Mouse (Mus musculus): ENCODE data around the gene Ccr6. TPM values are rescaled to one million over a fixed set of nuclear protein-coding genes. Genes with fewer than 3 reads are reported as not detected.

Gene Ccr6
- polyA plus RNA-seq, 1 experiment, result 3.6 TPM

DNA sequence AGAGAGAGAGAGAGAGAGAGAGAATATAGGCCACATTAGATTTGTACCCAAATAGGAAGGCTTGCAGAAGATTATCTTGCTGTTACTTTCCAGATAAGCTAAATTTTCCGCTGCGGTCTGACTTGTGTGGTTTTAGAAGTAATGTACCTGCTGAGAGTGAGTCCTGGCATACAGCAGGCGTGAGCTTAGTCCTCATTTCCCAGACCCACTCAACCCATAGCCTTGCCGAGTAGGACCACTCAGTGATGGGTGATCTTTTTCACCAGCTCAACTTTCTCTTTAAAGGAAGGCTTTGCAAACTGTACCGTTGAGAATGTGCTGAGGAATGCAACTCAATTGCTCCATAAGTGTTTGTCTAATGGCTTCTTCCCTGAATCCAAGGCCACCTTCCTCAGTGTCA lies 29.2 kb upstream of the Ccr6 start:
- 70% methylated on average over 5 of the region's 5 CpGs for WGBS
- no peak for TF ChIP-seq CTCF (IDR thresholded peaks at IDR 0.05; ENCODE audit: extremely low read depth, insufficient read length, insufficient replicate concordance, low read depth, low read length)
- TF ChIP-seq POLR2A (IDR thresholded peaks at IDR 0.05; ENCODE audit: low read depth, low read length), result no peak
- Histone ChIP-seq H3K36me3 (ENCODE audit: control insufficient read depth, insufficient read depth, low read length) (no peaks in the 10 kb centered on the region), H3K27ac (ENCODE audit: insufficient read depth, low read depth, low read length) (no peak overlapping the region), H3K4me3 (ENCODE audit: low read depth, low read length) (no peak overlapping the region), H3K27me3 (ENCODE audit: control insufficient read depth, insufficient read depth, low read length) (no peaks in the 10 kb centered on the region), H3K4me1 (ENCODE audit: control insufficient read depth, insufficient read depth, insufficient read length, low read length) (no peaks in the 10 kb centered on the region; the same call in 1 of the 2 replicates)

DNA sequence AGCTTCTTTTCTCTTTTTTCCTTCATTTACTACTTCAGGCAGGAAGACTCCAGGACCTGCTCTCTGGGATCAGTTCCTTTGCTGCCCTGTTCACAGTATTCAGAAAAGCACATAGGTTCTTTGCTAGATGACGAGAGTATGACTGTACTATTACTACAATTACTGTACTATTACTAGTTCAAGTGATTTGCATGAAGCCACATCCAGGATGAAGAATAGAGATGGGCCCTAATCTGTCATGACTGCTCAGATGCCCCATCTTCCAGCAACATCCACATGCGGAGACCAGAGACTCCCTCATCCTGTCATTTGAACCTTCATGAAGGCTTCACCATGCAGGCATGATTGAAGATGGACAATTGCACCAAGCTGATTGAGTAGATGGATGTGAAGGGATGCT lies 26.1 kb upstream of the Ccr6 start:
- no peak overlapping the region for H3K27ac ChIP-seq (ENCODE audit: insufficient read depth, low read depth, low read length)
- TF ChIP-seq POLR2A (IDR thresholded peaks at IDR 0.05; ENCODE audit: low read depth, low read length) (no peak), CTCF (IDR thresholded peaks at IDR 0.05; ENCODE audit: extremely low read depth, insufficient read length, insufficient replicate concordance, low read depth, low read length) (no peak)
- H3K27me3 ChIP-seq (ENCODE audit: control insufficient read depth, insufficient read depth, low read length), result no peaks in the 10 kb centered on the region
- no peaks in the 10 kb centered on the region for H3K36me3 ChIP-seq (ENCODE audit: control insufficient read depth, insufficient read depth, low read length)
- no peaks in the 10 kb centered on the region; the same call in 1 of the 2 replicates for H3K4me1 ChIP-seq (ENCODE audit: control insufficient read depth, insufficient read depth, insufficient read length, low read length)
- no peak overlapping the region for H3K4me3 ChIP-seq (ENCODE audit: low read depth, low read length)
- 89% methylated on average over 2 of the region's 2 CpGs for WGBS

GRCm38 (mm10) chr17:8210170-8210569 lies 25.7 kb upstream of the Ccr6 start:
- 36% methylated on average over 3 of the region's 3 CpGs for WGBS
- TF ChIP-seq CTCF (IDR thresholded peaks at IDR 0.05; ENCODE audit: extremely low read depth, insufficient read length, insufficient replicate concordance, low read depth, low read length) (no peak), POLR2A (IDR thresholded peaks at IDR 0.05; ENCODE audit: low read depth, low read length) (no peak)
- no peaks in the 10 kb centered on the region for H3K27me3 ChIP-seq (ENCODE audit: control insufficient read depth, insufficient read depth, low read length)
- H3K4me1 ChIP-seq (ENCODE audit: control insufficient read depth, insufficient read depth, insufficient read length, low read length), result no peaks in the 10 kb centered on the region; the same call in 1 of the 2 replicates
- H3K36me3 ChIP-seq (ENCODE audit: control insufficient read depth, insufficient read depth, low read length), result no peaks in the 10 kb centered on the region
- H3K27ac ChIP-seq (ENCODE audit: insufficient read depth, low read depth, low read length), result no peak overlapping the region
- H3K4me3 ChIP-seq (ENCODE audit: low read depth, low read length), result no peak overlapping the region

- Histone ChIP-seq H3K4me1 (ENCODE audit: control insufficient read depth, insufficient read depth, insufficient read length, low read length) (no peaks in the 10 kb centered on the region; the same call in 1 of the 2 replicates), H3K4me3 (ENCODE audit: low read depth, low read length) (no peak overlapping the region)
These were observed 25.2 kb upstream of the Ccr6 start for GRCm38 (mm10) chr17:8210675-8211074.

GRCm38 (mm10) chr17:8211399-8211798 lies 24.4 kb upstream of the Ccr6 start:
- WGBS, result 71% methylated on average over 6 of the region's 6 CpGs
- Histone ChIP-seq H3K4me1 (ENCODE audit: control insufficient read depth, insufficient read depth, insufficient read length, low read length) (no peaks in the 10 kb centered on the region; the same call in 1 of the 2 replicates), H3K36me3 (ENCODE audit: control insufficient read depth, insufficient read depth, low read length) (no peaks in the 10 kb centered on the region), H3K4me3 (ENCODE audit: low read depth, low read length) (no peak overlapping the region), H3K27me3 (ENCODE audit: control insufficient read depth, insufficient read depth, low read length) (no peaks in the 10 kb centered on the region), H3K27ac (ENCODE audit: insufficient read depth, low read depth, low read length) (no peak overlapping the region)
- TF ChIP-seq CTCF (IDR thresholded peaks at IDR 0.05; ENCODE audit: extremely low read depth, insufficient read length, insufficient replicate concordance, low read depth, low read length), result no peak
- TF ChIP-seq POLR2A (IDR thresholded peaks at IDR 0.05; ENCODE audit: low read depth, low read length), result no peak

More at GRCm38 (mm10) chr17:8210675-8211074, 25.2 kb upstream of the Ccr6 start:
- no peak for TF ChIP-seq CTCF (IDR thresholded peaks at IDR 0.05; ENCODE audit: extremely low read depth, insufficient read length, insufficient replicate concordance, low read depth, low read length)
- TF ChIP-seq POLR2A (IDR thresholded peaks at IDR 0.05; ENCODE audit: low read depth, low read length), result no peak
- H3K27ac ChIP-seq (ENCODE audit: insufficient read depth, low read depth, low read length), result no peak overlapping the region
- H3K27me3 ChIP-seq (ENCODE audit: control insufficient read depth, insufficient read depth, low read length), result no peaks in the 10 kb centered on the region
- H3K36me3 ChIP-seq (ENCODE audit: control insufficient read depth, insufficient read depth, low read length), result no peaks in the 10 kb centered on the region
- 70% methylated on average over 10 of the region's 10 CpGs for WGBS

DNA sequence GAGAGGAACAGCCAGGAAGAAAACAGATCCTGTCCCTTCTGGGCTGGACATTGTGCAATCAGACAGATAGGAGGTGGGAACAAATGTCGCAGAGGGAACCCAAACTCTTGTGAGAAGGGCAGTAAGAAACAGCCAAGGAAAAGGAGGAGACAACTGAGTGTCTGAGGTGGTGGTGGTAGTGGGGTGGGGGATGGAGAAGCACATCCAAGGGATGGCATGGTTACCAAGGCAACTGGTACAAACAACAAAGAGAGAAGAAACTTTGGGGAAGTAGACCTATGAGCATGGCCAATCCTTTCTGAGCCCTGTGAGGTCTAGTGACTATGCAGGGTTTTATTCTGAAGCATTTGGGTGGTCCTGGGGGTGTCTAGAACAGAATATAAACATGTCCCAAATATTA lies 21.5 kb upstream of the Ccr6 start:
- Histone ChIP-seq H3K36me3 (ENCODE audit: control insufficient read depth, insufficient read depth, low read length) (no peaks in the 10 kb centered on the region), H3K4me3 (ENCODE audit: low read depth, low read length) (no peak overlapping the region), H3K27ac (ENCODE audit: insufficient read depth, low read depth, low read length) (no peak overlapping the region), H3K4me1 (ENCODE audit: control insufficient read depth, insufficient read depth, insufficient read length, low read length) (no peaks in the 10 kb centered on the region; the same call in 1 of the 2 replicates), H3K27me3 (ENCODE audit: control insufficient read depth, insufficient read depth, low read length) (no peaks in the 10 kb centered on the region)
- WGBS, result 67% methylated on average over 1 of the region's 1 CpGs
- no peak for TF ChIP-seq CTCF (IDR thresholded peaks at IDR 0.05; ENCODE audit: extremely low read depth, insufficient read length, insufficient replicate concordance, low read depth, low read length)
- TF ChIP-seq POLR2A (IDR thresholded peaks at IDR 0.05; ENCODE audit: low read depth, low read length), result no peak

DNA sequence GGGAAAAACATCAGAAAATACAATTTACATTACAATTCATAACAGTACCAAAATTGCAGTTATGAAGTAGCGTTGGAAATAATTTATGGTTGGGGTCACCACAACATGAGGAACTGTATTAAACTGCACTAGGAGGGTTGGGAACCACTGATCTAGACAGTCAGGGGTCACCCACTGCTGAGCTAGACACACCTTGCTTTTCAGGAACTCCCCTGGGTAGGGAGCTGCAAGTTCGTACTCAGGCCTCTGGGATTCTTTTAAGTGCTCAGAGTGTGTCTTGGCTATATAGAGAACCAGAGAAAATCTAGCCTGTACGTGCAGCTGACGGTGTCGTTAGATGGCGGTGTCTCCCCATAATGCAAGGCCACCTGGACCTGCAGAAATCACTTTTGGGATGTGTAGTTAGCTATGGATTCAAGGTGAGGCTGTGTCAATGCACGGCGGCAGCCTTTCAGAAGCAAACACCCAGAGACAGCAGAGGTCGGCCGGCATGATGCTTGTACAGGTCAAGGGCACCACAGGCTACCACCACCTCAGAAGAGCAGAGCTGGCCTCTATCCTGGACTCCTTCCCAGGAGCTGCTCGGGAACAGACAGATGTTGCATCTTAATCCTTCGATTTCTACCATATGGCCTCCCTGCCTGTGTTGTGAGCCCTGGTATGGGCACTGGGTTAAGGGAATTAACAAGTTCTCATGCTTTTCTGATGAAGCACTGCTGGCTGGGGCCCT lies 20.7 kb upstream of the Ccr6 start:
- H3K4me1 ChIP-seq (ENCODE audit: control insufficient read depth, insufficient read depth, insufficient read length, low read length), result no peaks in the 10 kb centered on the region
- H3K27ac ChIP-seq (ENCODE audit: insufficient read depth, low read depth, low read length), result no peak overlapping the region
- TF ChIP-seq CTCF (IDR thresholded peaks at IDR 0.05; ENCODE audit: extremely low read depth, insufficient read length, insufficient replicate concordance, low read depth, low read length), result no peak
- TF ChIP-seq POLR2A (IDR thresholded peaks at IDR 0.05; ENCODE audit: low read depth, low read length), result no peak
- H3K27me3 ChIP-seq (ENCODE audit: control insufficient read depth, insufficient read depth, low read length), result no peaks in the 10 kb centered on the region
- no peaks in the 10 kb centered on the region for H3K36me3 ChIP-seq (ENCODE audit: control insufficient read depth, insufficient read depth, low read length)
- no peak overlapping the region for H3K4me3 ChIP-seq (ENCODE audit: low read depth, low read length)
- WGBS, result 86% methylated on average over 12 of the region's 12 CpGs
